Comparison of ENCODE assay signal across 10 mouse cellular contexts in the genomic region with DNA sequence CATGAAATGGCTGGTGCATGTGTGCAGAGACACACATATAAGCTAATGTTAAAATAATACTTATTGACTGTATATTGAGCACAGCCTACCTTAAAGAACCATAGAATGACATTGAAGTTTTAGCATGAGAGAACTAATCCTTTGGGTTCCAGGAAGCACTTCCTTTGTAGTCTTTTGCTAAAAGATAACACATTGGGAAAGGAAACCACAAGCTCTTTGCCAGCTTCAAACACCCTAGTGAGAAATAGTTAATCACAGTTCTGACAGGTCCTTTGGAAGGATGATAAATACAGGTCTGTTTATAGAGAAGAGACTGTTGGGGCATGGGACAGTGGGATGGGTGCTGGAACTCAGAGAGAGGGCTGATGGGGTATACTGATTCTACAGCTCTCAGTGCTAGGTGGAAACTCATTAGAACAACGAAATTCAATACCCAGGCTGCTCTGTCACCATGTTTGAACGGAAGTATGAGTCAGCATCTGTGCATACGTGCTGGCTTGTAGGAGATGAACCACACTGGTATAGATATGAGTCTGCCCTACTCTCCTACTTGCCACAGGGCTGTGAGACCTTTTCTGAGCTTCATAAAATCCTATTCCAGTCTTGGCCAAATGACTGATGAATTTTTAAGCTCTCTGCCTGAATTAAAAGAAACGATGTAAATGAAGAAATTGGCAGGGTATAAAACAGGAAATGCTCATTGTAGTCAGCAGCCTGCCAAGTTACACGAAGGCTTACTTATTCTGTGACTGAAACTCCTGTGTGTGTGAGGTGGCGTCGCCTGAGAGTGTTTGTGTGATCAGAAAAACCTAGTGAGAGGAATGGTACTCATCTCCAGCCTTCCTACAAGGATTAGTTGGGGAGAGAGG.
DNase-seq lines count a peak whose midpoint lies in the region; ATAC-seq lines count a peak whose summit lies in the region.
"Had no signal": no experiment of that assay in that cellular context is flagged by ENCODE, and none has a peak within 500 bp of the region (broad histone marks: within the 10 kb centered on the region; RNA-seq: fewer than 3 reads in every experiment).

No protein-coding gene starts in this region.

- no peaks in the 10 kb centered on the region for H3K36me3 ChIP-seq in liver, embryonic 16.5 days (ENCODE audit: control insufficient read depth, insufficient read depth)

- H3K4me2 ChIP-seq in liver, embryonic 16.5 days (ENCODE audit: low read depth, low read length): no peak overlapping the region
- H3K4me2 ChIP-seq: embryonic facial prominence, embryonic 13.5 days had no signal

- H3K4me3 ChIP-seq in liver, embryonic 16.5 days (ENCODE audit: low read depth, low read length): no peak overlapping the region
- H3K4me3 ChIP-seq: embryonic facial prominence, embryonic 13.5 days had no signal

- 32% methylated on average over 7 of the region's 7 CpGs for WGBS in liver, embryonic 16.5 days (ENCODE audit: insufficient replicate concordance)

- H3K27me3 ChIP-seq in liver, embryonic 16.5 days (ENCODE audit: control insufficient read depth, insufficient read depth, low read depth, low read length): no peaks in the 10 kb centered on the region
- H3K27me3 ChIP-seq: embryonic facial prominence, embryonic 13.5 days had no signal

- no peak overlapping the region for H3K27ac ChIP-seq in liver, embryonic 16.5 days (ENCODE audit: low read length)
- H3K27ac ChIP-seq: embryonic facial prominence, embryonic 13.5 days had no signal

- H3K9ac ChIP-seq in liver, embryonic 16.5 days (ENCODE audit: low read depth, low read length): no peak overlapping the region
- H3K9ac ChIP-seq: embryonic facial prominence, embryonic 13.5 days had no signal

- H3K4me1 ChIP-seq in liver, embryonic 16.5 days (ENCODE audit: control insufficient read depth, low read depth, low read length): no peaks in the 10 kb centered on the region

- no peaks in the 10 kb centered on the region for H3K9me3 ChIP-seq in liver, embryonic 16.5 days (replicated peaks; ENCODE audit: control insufficient read depth, low read length)
- H3K9me3 ChIP-seq: embryonic facial prominence, embryonic 13.5 days had no signal

- DNase-seq in frontal cortex, postnatal 10 days (ENCODE audit: low spot score in 2 of 2): no peak
- DNase-seq in 3T3-L1 (ENCODE audit: low read depth, low spot score): peak; percentile 80
- no peak for DNase-seq in right cerebral cortex, postnatal 10 days (ENCODE audit: low spot score in 2 of 2)
- no peak for DNase-seq in heart, postnatal 14 days
- DNase-seq in gastrocnemius, postnatal 4 days (ENCODE audit: low spot score in 2 of 2): no peak
- DNase-seq: lung, postnatal 14 days had no signal

- peak; percentile 82 for ATAC-seq in frontal cortex, adult (ENCODE audit: low TSS enrichment)
- peak; percentile 94 for ATAC-seq in activated CD4-positive, CD25-positive, alpha-beta regulatory T cell, adult 4 months
- ATAC-seq in liver, embryonic 16.5 days (ENCODE audit: low read depth): peak; percentile 37; the same call in 1 of the 2 replicates

- intact Hi-C loops in heart, postnatal 14 days (cut with DNase I): no loop called here

Comparison
In these comparisons a context has a peak if more than half of its experiments do, and no peak if none do; other contexts are left out.
1. ATAC-seq: peak in every context shown above with its lines; median percentile 94 in activated CD4-positive, CD25-positive, alpha-beta regulatory T cell, adult 4 months; 82 in frontal cortex, adult; 37 in liver, embryonic 16.5 days.